Mouse (Mus musculus): ENCODE measurements around the gene Pear1.
A peak's percentile ranks its signal among the peaks of the same experiment; 100 is the strongest.

The Pear1 gene

GRCm38 (mm10) chr3:87811297-87811696 is 12.8 kb downstream of the Pear1 start:
- DNase-seq (ENCODE audit: low read depth in 1 of 2, low spot score in 2 of 2), result no peak

- DNase-seq (ENCODE audit: low read depth in 1 of 2, low spot score in 2 of 2), result no peak
These were observed 14.7 kb downstream of the Pear1 start for GRCm38 (mm10) chr3:87809322-87809962.

DNA sequence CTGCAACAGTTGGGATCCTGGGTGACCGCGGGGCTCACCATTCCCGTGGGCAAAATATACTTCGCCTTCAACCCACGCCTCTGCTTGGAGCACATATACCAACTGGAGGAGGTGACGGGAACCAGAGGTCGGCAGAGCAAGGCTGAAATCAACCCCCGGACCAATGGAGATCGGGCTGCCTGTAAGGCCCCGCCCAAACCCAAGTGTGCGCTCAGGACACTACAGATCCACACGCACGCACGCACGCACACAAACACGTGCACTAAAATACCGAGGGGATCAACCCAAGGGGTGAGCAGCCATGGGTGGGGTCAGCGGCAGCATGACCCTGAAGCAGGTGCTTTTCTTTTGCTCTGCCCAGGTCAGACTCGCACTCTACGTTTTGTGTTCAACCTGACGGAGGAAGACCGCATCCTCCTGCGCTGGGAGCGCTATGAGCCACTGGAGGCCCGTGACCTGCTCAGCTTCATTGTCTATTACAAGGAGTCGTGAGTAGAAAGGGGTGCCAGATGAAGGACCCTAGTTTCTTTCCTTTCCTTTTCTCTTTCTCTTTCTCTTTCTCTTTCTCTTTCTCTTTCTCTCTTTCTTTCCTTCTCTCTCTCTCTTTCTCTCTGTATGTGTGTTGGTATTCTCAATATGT is 19.9 kb downstream of the Pear1 start:
- no peak for DNase-seq (ENCODE audit: low read depth in 1 of 2, low spot score in 2 of 2)

GRCm38 (mm10) chr3:87801681-87802080 is 22.4 kb downstream of the Pear1 start:
- DNase-seq (ENCODE audit: low read depth in 1 of 2, low spot score in 2 of 2), result no peak

- no peak for DNase-seq (ENCODE audit: low read depth in 1 of 2, low spot score in 2 of 2)
These were observed 27.3 kb downstream of the Pear1 start, which contains the start of gene Insrr for GRCm38 (mm10) chr3:87796736-87797334. TSS of gene Insrr (plus strand) at chr3:87796951.

- peak in 1 of 2 experiments; percentile 10 for DNase-seq (ENCODE audit: low read depth in 1 of 2, low spot score in 2 of 2)
These were observed 28.5 kb downstream of the Pear1 start for GRCm38 (mm10) chr3:87795336-87796277.

DNA sequence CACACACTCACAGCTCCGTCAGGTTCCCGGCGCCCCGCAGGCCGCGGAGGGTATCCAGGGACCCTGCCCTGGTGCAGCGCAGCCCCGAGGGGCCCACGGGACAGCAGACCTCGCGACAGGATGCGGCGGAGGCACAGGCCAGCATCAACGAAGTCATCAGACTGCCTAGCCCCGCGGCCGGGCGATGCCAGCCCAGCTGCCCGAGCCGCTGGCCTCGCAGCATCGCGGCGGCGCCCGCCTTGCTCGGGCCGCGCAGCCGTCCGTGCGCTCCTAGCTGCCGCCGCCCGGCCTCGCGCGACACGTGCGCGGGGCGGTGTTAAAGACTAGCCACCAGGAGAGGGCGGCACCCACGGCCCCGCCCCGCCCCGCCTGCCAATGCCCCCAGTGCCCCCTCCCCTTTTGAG is 29.2 kb downstream of the Pear1 start, which contains the start of gene Ntrk1:
Gene Ntrk1, minus strand, starts transcription at position 241 of the 404 bp plus-strand sequence.
- DNase-seq (ENCODE audit: low read depth in 1 of 2, low spot score in 2 of 2), result no peak

GRCm38 (mm10) chr3:87789768-87790167 is 34.3 kb downstream of the Pear1 start:
- DNase-seq (ENCODE audit: low read depth in 1 of 2, low spot score in 2 of 2), result no peak

DNA sequence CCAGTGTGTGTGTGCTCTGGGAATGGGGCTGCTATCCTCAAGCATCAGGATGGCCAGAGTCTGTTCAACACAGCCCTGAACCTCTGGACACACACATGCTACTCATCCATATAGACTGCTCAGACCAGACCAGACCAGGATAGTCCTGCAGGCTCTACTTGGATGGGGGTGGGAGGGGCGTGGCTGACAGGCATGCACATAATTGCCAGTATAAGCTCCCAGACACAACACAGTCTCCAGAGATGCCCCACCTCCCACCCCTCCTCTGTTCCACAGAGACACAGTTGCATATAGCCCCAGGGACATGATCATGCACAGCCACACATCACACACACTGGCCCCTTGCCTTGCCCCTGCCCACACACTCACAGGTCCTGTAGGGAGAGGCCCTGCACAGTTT is 34.9 kb downstream of the Pear1 start:
- no peak for DNase-seq (ENCODE audit: low read depth in 1 of 2, low spot score in 2 of 2)

- DNase-seq (ENCODE audit: low read depth in 1 of 2, low spot score in 2 of 2), result no peak
These were observed 38.4 kb downstream of the Pear1 start for GRCm38 (mm10) chr3:87785626-87786214.

GRCm38 (mm10) chr3:87785156-87785555 is 39.0 kb downstream of the Pear1 start:
- no peak for DNase-seq (ENCODE audit: low read depth in 1 of 2, low spot score in 2 of 2)

DNA sequence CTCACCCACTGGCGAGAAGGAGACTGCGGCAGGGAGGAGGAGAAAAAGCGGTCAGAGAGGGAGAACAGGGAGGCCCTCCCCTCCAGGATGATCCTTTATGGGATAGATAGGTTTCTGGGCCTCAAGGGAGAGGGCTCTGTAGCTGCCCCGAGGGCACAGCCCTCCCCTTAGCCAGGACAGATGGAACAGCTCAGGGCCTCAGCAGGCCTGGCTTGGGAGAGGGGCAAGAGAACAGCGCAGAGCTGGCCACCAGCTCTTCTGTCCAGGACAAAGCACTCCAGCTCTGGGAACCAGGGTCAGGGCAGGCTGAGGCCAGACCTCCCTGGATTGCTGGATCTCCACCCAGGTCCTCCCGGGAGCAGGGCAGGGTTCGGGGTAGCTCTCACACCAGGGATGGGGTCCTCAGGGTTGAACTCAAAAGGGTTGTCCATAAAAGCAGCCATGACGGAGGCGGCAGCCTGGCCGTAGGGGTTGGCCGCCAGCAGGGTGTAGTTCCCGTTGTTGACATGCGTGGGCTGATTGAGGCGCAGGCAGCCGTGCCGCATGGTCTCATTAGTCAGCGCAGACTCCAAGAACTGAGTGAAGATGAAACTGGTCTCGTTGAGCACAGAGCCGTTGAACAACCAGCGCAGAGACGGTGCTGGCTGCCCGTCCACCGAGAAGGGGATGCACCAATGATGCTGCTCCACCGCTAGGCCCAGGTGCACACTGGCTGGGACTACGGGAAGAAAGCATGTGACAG is 40.7 kb downstream of the Pear1 start:
- DNase-seq (ENCODE audit: low read depth in 1 of 2, low spot score in 2 of 2), result no peak

GRCm38 (mm10) chr3:87779086-87779485 is 45.0 kb downstream of the Pear1 start:
- DNase-seq (ENCODE audit: low read depth in 1 of 2, low spot score in 2 of 2), result no peak

GRCm38 (mm10) chr3:87778283-87778682 is 45.8 kb downstream of the Pear1 start:
- no peak for DNase-seq (ENCODE audit: low read depth in 1 of 2, low spot score in 2 of 2)

DNA sequence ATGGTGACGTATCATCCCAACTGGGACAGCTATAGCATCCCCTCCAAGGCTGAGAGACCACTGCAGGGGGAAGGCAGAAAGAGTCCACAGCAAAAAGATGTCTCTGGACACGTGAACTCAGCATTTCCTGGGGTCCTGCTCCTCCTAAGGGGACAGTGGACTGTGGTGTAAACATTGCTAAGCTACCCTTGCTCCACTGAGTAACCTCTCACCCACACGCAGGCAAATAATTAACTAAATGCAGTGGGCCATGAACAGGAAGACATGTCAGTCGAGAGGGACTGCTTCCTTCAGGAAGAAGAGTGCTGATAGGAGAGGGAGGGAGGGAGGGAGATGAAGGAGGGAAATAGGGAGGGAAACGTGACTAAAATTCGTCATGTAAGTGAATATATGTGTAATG is 53.0 kb downstream of the Pear1 start:
- DNase-seq (ENCODE audit: low read depth in 1 of 2, low spot score in 2 of 2), result no peak

DNA sequence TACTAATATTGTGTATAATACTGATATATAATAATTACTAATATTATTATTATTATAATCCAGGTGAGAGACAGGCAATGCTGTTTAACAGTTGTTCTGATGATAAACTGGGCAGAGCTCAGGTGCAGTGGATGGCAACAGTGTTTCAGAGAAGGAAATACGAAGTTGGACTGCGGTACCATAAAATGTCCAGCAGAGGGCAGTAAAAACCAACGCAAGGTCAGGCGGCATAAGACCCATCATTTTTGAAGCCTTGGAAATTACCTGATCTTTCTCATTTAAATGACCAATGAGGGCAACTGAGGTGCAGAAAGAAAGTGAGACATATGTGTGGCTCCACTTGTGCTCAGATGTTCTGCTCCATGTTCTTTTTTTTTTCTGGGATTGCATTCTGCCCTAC is 53.8 kb downstream of the Pear1 start:
- DNase-seq (ENCODE audit: low read depth in 1 of 2, low spot score in 2 of 2), result peak in 1 of 2 experiments; percentile 9

DNA sequence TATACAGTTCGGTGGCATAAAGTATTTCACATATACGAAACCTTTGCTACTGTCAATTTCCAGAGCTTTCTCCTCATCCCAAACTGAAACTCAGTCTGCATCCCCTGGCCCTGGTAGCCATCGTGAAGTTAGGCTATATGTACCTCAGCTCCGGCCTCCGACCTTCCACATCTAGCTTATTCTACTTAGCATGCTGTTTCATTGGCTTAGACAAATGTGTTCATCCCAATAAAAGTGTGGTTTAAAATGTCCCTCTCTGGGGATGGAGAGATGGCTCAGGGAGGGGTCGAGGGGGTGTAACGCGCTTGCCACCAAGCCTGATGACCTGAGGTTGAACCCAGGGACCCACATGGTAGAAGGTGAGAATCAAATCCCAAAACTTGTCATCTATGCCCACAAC is 54.6 kb downstream of the Pear1 start:
- DNase-seq (ENCODE audit: low read depth in 1 of 2, low spot score in 2 of 2), result no peak

DNA sequence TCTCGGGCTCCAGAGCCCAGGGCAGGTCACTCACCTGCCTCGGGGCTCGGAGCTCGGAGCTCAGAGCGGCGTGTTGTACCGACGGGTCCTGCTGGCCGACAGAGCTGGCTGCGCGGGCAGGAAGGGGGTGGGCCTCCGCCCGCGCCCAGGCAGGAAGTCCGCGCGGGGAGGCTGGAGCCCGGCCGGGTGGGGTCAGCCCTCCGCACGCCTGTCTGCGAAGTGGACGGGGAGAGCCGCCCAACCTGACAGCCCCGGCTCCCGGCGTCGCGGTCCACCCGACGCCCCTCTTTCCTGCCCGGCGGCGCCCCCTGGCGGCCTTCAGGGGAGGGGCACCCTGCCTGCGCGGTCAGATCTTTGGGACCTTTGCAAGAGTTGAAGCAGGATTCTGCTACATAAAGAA is 55.3 kb downstream of the Pear1 start:
- DNase-seq (ENCODE audit: low read depth in 1 of 2, low spot score in 2 of 2), result peak; percentile 5 to 45

DNA sequence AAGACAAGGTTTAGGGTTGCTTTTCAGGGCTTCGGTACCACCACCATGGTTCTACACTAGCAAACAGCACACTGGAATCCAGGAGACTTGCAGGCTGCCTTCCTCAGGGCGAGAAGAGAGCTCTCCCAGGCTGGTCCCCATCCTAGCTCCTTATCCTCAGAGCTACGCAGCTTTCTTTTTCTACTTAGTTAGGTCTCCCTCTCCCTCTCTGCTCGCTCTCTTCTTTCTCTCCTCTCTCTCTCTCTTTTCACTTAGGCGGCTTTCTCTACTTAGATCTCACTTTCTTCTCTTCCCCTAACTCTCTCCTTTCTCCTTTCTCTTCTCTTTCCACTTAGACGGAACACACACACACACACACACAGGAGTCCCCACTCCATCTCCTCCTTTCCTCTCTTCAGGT is 55.7 kb downstream of the Pear1 start:
- no peak for DNase-seq (ENCODE audit: low read depth in 1 of 2, low spot score in 2 of 2)

DNA sequence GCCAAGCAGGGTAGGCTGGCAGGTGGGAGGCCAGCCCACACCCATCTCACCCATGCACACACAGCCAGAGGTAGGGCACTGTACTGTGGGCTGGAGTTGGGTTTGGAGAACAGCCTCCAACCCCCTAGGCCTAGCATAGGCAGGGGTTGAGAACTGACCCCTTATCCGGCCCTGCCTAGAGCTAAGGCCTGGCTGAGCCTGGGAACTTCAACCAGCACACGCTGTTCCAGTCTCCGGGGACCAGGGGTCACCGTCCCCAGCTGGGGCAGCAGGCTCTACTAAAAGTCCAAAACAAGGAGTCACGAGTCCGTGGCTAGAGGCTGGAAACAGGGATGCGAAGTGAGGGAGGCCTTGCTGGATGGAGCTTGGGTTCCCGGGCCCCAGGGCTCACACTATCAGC is 56.3 kb downstream of the Pear1 start:
- no peak for DNase-seq (ENCODE audit: low read depth in 1 of 2, low spot score in 2 of 2)
